ENCODE assay signal across 22 mouse cellular contexts in genomic region chr6:85755705-85756249, GRCm38 (mm10). TPM values are rescaled to one million over a fixed set of nuclear protein-coding genes. Genes with fewer than 3 reads are reported as not detected.
A peak's percentile ranks its signal among the peaks of the same experiment; 100 is the strongest.
DNase-seq lines count a peak whose midpoint lies in the region; ATAC-seq and TF ChIP-seq lines count a peak whose summit lies in the region.
"Not testable (repeated sequence)": the region's sequence is repeated elsewhere in the genome, so short reads cannot be mapped to it uniquely, and the experiment has no call there.
"Had no signal": no experiment of that assay in that cellular context is flagged by ENCODE, and none has a peak within 500 bp of the region (broad histone marks: within the 10 kb centered on the region; RNA-seq: fewer than 3 reads in every experiment).

No protein-coding gene starts in this region.

- not testable (repeated sequence) for TF ChIP-seq POLR2A in kidney, adult 2 months (IDR thresholded peaks at IDR 0.05; ENCODE audit: low read depth, low read length)

- WGBS in heart, postnatal 0 days, result 20% methylated on average over 2 of the region's 6 CpGs
- WGBS in kidney, adult 2 months, result 31% methylated on average over 4 of the region's 6 CpGs
- WGBS in lung, postnatal 0 days, result 30% methylated on average over 3 of the region's 6 CpGs

- DNase-seq in adipocyte (ENCODE audit: low spot score), result peak; percentile 53
- not testable (repeated sequence) for DNase-seq in gastrocnemius, adult 2 months; heart, postnatal 0 days (ENCODE audit: low spot score); lung, postnatal 0 days (ENCODE audit: low spot score)
- DNase-seq in heart, adult 18-20 months, result peak; percentile 23 to 25
- peak; percentile 66 for DNase-seq in kidney, adult 2 months
- DNase-seq in lung, adult 18-20 months, result peak; percentile 25 to 32

- not testable (repeated sequence) for H3K4me1 ChIP-seq in heart, postnatal 0 days (ENCODE audit: control insufficient read depth, insufficient read depth); kidney, adult 2 months (ENCODE audit: control insufficient read depth, insufficient read depth, low read length); lung, postnatal 0 days (ENCODE audit: insufficient read depth, low read depth, low read length)

- not testable (repeated sequence) for H3K4me3 ChIP-seq in gastrocnemius, adult 2 months; heart, postnatal 0 days (ENCODE audit: low read depth, low read length); kidney, adult 2 months (ENCODE audit: insufficient read depth, low read depth, low read length); lung, postnatal 0 days (ENCODE audit: low read depth, low read length)

- intact Hi-C loops in gastrocnemius, adult 2 months (cut with DNase I), result not testable (repeated sequence)

- not testable (repeated sequence) for H3K9me3 ChIP-seq in heart, postnatal 0 days (replicated peaks; ENCODE audit: control insufficient read depth, low read length); lung, postnatal 0 days (ENCODE audit: low read length)

- H3K36me3 ChIP-seq in heart, postnatal 0 days (replicated peaks; ENCODE audit: control insufficient read depth, insufficient read depth, low read length); kidney, adult 2 months (ENCODE audit: control insufficient read depth, insufficient read depth, low read length); lung, postnatal 0 days (ENCODE audit: insufficient read depth, low read length): not testable (repeated sequence)

- not testable (repeated sequence) for TF ChIP-seq CTCF in gastrocnemius, adult 2 months (IDR thresholded peaks at IDR 0.05); heart, postnatal 0 days (IDR thresholded peaks at IDR 0.05; ENCODE audit: low read depth); kidney, adult 2 months (conservative IDR thresholded peaks at IDR 0.05; ENCODE audit: insufficient read depth, insufficient read length, low read depth, low read length); lung, postnatal 0 days (IDR thresholded peaks at IDR 0.05)

- peak; percentile 41 for ATAC-seq in heart, postnatal 0 days (ENCODE audit: insufficient read depth, low read depth)
- ATAC-seq in lung, postnatal 0 days, result peak; percentile 87

- not testable (repeated sequence) for H3K4me2 ChIP-seq in heart, postnatal 0 days (ENCODE audit: low read depth, low read length); lung, postnatal 0 days (replicated peaks; ENCODE audit: low read depth, low read length)

- H3K27me3 ChIP-seq in heart, postnatal 0 days (ENCODE audit: control insufficient read depth, insufficient read depth, low read length); kidney, adult 2 months (replicated peaks; ENCODE audit: control insufficient read depth, insufficient read depth, low read length); lung, postnatal 0 days (replicated peaks; ENCODE audit: insufficient read depth, low read length): not testable (repeated sequence)

- H3K9ac ChIP-seq in heart, postnatal 0 days (replicated peaks; ENCODE audit: low read depth, low read length); lung, postnatal 0 days (replicated peaks; ENCODE audit: low read depth): not testable (repeated sequence)

- not testable (repeated sequence) for TF ChIP-seq EP300 in heart, postnatal 0 days (IDR thresholded peaks at IDR 0.05; ENCODE audit: low read depth); lung, postnatal 0 days (IDR thresholded peaks at IDR 0.05)

- 0 out of 2 replicates have a peak overlapping the region, but pooled peaks have one; percentile 20 for H3K27ac ChIP-seq in gastrocnemius, adult 2 months
- not testable (repeated sequence) for H3K27ac ChIP-seq in heart, postnatal 0 days (ENCODE audit: low read depth); kidney, adult 2 months (ENCODE audit: insufficient read depth, low read depth, low read length); lung, postnatal 0 days (ENCODE audit: low read length)

RNA-seq across cellular contexts. Expression of gene Nat8f3, which starts 9.8 kb away (rescaled TPM):
- total RNA-seq in gastrocnemius, adult 2 months (2021), result not detected
- total RNA-seq in heart, adult 18-20 months (2021), result under 1 TPM in 1 of 2 experiments, not detected in 1; 0.20 TPM
- not detected in 2 replicates for total RNA-seq in heart, postnatal 0 days (2014; rRNA removed; ENCODE audit: low replicate concordance)
- polyA plus RNA-seq in heart, postnatal 0 days (2015; fragmentation: Nextera tagmentation; extraction: Ambion mirVana), result 0.11 TPM in 1 of 2 replicates, not detected in the other
- polyA plus RNA-seq in kidney, adult 2 months (2012; rRNA removed), result 43.5 and 54.4 TPM in 2 replicates
- polyA plus RNA-seq in lung, postnatal 0 days (2015; fragmentation: Nextera tagmentation; extraction: Ambion mirVana), result not detected in 2 replicates
- total RNA-seq: gastrocnemius, postnatal 14 days; granulocyte monocyte progenitor cell, adult 5-6 weeks; hematopoietic stem cell, adult 5-6 weeks; hindbrain, postnatal 0 days had no signal
- polyA plus RNA-seq: activated CD4-positive, CD25-positive, alpha-beta regulatory T cell, adult 4 months; embryonic facial prominence, embryonic 14.5 days; forebrain, embryonic 14.5 days; G1E had no signal

RNA-seq across cellular contexts. Expression of gene Nat8f7, which starts 42.8 kb away (rescaled TPM):
- total RNA-seq in gastrocnemius, adult 2 months (2021), result under 1 TPM in 1 of 2 experiments, not detected in 1; 0.13 TPM
- total RNA-seq in heart, adult 18-20 months (2021), result under 1 TPM in 1 of 2 experiments, not detected in 1; 0.31 TPM
- not detected in 2 replicates for total RNA-seq in heart, postnatal 0 days (2014; rRNA removed; ENCODE audit: low replicate concordance)
- polyA plus RNA-seq in heart, postnatal 0 days (2015; fragmentation: Nextera tagmentation; extraction: Ambion mirVana), result not detected in 2 replicates
- 228 and 241 TPM in 2 replicates for polyA plus RNA-seq in kidney, adult 2 months (2012; rRNA removed)
- polyA plus RNA-seq in lung, postnatal 0 days (2015; fragmentation: Nextera tagmentation; extraction: Ambion mirVana), result not detected in 2 replicates
- total RNA-seq: G1E; granulocyte monocyte progenitor cell, adult 5-6 weeks; heart, postnatal 14 days; hematopoietic stem cell, adult 5-6 weeks; hindbrain, postnatal 0 days had no signal
- polyA plus RNA-seq: activated CD4-positive, CD25-positive, alpha-beta regulatory T cell, adult 4 months; CD4-positive, CD25-positive, alpha-beta regulatory T cell, adult 4 months; embryonic facial prominence, embryonic 10.5 days; embryonic facial prominence, embryonic 14.5 days; forebrain, embryonic 10.5 days; forebrain, embryonic 14.5 days; G1E; heart, embryonic 13.5 days; hindbrain, postnatal 0 days; intestine, embryonic 14.5 days; kidney, embryonic 14.5 days had no signal
